Mouse (Mus musculus) forebrain, postnatal 0 days (tissue): Measurements from ENCODE around the gene Ncan. TPM values are rescaled to one million over a fixed set of nuclear protein-coding genes. Genes with fewer than 3 reads are reported as not detected.

Experiments used
- ATAC-seq: fragments of 200-750 bp; cut with Nextera tagmentation; 2 replicates; pipeline ENCODE4 v1.8.0; 2017; ENCODE audit warnings: mild to moderate bottlenecking, moderate library complexity
- DNase-seq: peaks from one replicate; pipeline ENCODE4 v3.0.0-alpha.2; 2015
- H3K27ac ChIP-seq: fragments of 300-500 bp; sonication (generic); 2 replicates; pipeline ENCODE4 v1.5.1; 2014; ENCODE audit warnings: low read depth, mild to moderate bottlenecking, antibody characterized with exemption, low read length, moderate library complexity, mixed read lengths
- H3K27me3 ChIP-seq: fragments of 300-500 bp; sonication (generic); 2 replicates; pipeline ENCODE4 v1.6.1; 2014; ENCODE audit warnings: mild to moderate bottlenecking, low read length, mixed read lengths; ENCODE audit not compliant: insufficient read depth
- H3K36me3 ChIP-seq: fragments of 300-500 bp; sonication (generic); 2 replicates; pipeline ENCODE4 v1.6.1; 2014; ENCODE audit warnings: mild to moderate bottlenecking, moderate library complexity; ENCODE audit not compliant: insufficient read depth
- H3K4me1 ChIP-seq: fragments of 300-500 bp; sonication (generic); 2 replicates; pipeline ENCODE4 v1.6.1; 2014; ENCODE audit warnings: antibody characterized with exemption; ENCODE audit not compliant: insufficient read depth
- H3K4me2 ChIP-seq: fragments of 300-500 bp; sonication (generic); 2 replicates; pipeline ENCODE4 v1.6.1; 2014; ENCODE audit warnings: low read depth, mild to moderate bottlenecking, moderate library complexity
- H3K4me3 ChIP-seq: fragments of 300-500 bp; sonication (generic); 2 replicates; pipeline ENCODE4 v1.5.1; 2014; ENCODE audit warnings: low read depth, low read length, mixed read lengths
- H3K9ac ChIP-seq: fragments of 300-500 bp; sonication (generic); 2 replicates; pipeline ENCODE4 v1.6.1; 2014; ENCODE audit warnings: mild to moderate bottlenecking
- H3K9me3 ChIP-seq: fragments of 300-500 bp; sonication (generic); 2 replicates; pipeline ENCODE4 v1.6.1; 2016; ENCODE audit warnings: low read length
- CTCF ChIP-seq: sonication (generic); IDR thresholded peaks from 2 replicates; pipeline ENCODE4 v1.5.1; 2016; ENCODE audit warnings: antibody characterized with exemption, control low read depth, low read depth
- WGBS: fragments of 180-500 bp; shearing (Covaris S2); extraction: QIAGEN DNeasy Blood & Tissue Kit; methylation state at CpG from one replicate; pipeline ENCODE4 v1.1.7; 2014; 5-methylcytosine and 5-hydroxymethylcytosine counted together
- polyA plus RNA-seq: library from polyadenylated mRNA; unstranded; fragments of >200 nt; fragmentation: Nextera tagmentation; extraction: Ambion mirVana; gene quantifications from 2 replicates; pipeline ENCODE4 v1.2.1, GENCODE M21; 2015
- total RNA-seq: library from RNA; depleted of rRNA; stranded (reverse); fragments of >200 nt; gene quantifications from 2 replicates; pipeline ENCODE4 v1.2.3, GENCODE M21; 2014

Ncan gene
- total and polyA plus RNA-seq, 2 experiments from 2014 or later: 209 to 372 TPM

DNA sequence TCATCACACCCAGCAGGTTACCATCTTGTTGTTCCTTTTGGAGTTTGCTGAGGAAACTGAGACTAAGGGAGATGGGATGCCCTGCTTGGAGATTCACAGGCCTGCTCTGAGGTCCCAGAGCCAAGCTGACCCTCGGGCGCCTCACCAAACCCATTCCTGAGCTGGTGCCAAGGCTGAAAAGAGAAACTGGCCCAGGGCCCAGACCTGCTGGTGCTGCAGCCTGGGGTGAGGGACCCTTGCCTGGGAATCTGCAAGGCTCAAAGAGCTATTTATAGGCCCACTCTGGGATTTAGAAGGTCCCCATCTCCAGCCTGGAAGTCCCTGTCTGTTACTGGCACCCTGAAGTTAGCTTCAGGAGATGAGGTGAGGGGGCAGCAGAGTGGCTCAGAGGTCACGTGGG, 7.8 kb upstream of the Ncan start:
- H3K9ac ChIP-seq: no peak overlapping the region

DNA sequence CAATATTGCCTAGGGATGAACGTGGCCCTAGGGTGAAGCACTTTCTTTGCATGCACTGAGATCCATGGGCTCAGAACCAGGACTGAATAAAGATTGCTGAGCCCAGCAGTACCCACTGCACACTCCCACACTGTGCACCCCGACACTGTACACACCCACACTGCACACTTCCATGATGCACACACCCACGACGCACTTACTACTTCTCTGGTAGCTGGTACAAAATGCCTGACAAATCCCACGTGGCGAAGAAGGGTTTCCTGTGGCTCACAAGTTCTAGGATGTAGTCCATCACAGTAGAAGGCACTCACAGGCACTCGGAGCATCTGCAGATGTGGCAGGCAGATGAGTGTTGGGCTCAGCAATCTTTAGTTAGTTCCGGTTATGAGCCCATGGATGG, 4.3 kb upstream of the Ncan start:
- ATAC-seq: no peak
- Histone ChIP-seq H3K4me2 (no peak overlapping the region), H3K4me1 (no peaks in the 10 kb centered on the region), H3K9me3 (no peaks in the 10 kb centered on the region), H3K36me3 (no peaks in the 10 kb centered on the region), H3K9ac (no peak overlapping the region), H3K27ac (no peak overlapping the region), H3K4me3 (no peak overlapping the region), H3K27me3 (no peaks in the 10 kb centered on the region)
- 69% methylated on average over 8 of the region's 8 CpGs for WGBS
- no peak for TF ChIP-seq CTCF
- DNase-seq: no peak

More for the DNA sequence above, 7.8 kb upstream of the Ncan start:
- no peak for TF ChIP-seq CTCF
- H3K4me2 ChIP-seq: no peak overlapping the region
- ATAC-seq (0 out of 2 replicates have a peak, but pooled peaks have one; percentile 1), DNase-seq (peak; percentile 76)
- 0 out of 2 replicates have a peak, but pooled peaks cover 5% of the 10 kb centered on the region for H3K36me3 ChIP-seq
- H3K9me3 ChIP-seq: no peaks in the 10 kb centered on the region
- peak overlapping the region; percentile 72 for H3K27ac ChIP-seq
- H3K4me1 ChIP-seq: peaks cover 3% of the 10 kb centered on the region; the same call in 1 of the 2 replicates
- 30% methylated on average over 3 of the region's 3 CpGs for WGBS
- no peaks in the 10 kb centered on the region for H3K27me3 ChIP-seq
- no peak overlapping the region for H3K4me3 ChIP-seq

DNA sequence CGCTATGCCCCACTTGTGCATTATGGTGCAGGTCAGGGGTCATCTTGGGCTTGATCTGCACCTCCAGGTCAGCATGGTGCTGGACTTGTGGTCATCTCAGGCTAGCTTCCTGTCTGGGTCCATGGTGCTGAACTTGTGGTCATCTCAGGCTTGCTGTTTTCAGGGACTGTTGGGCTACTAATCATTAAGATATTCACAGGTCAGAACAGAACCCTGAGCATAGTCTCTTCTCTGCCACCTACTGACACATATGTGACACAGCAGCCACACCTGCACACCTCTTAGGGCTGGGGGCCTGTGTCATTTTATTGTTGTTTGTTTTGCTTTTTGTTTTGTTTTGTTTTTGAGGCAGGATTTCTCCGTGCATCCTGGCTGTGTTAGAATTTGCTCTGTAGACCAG, 2.2 kb upstream of the Ncan start:
- no peak overlapping the region for H3K4me2 ChIP-seq
- ATAC-seq (no peak), DNase-seq (no peak)
- no peaks in the 10 kb centered on the region for H3K36me3 ChIP-seq
- H3K27me3 ChIP-seq: no peaks in the 10 kb centered on the region
- H3K9ac ChIP-seq: no peak overlapping the region
- H3K4me1 ChIP-seq: peaks cover 2% of the 10 kb centered on the region; the same call in 1 of the 2 replicates
- H3K4me3 ChIP-seq: no peak overlapping the region
- WGBS: 54% methylated on average over 2 of the region's 2 CpGs
- peak; percentile 53 for TF ChIP-seq CTCF
- H3K27ac ChIP-seq: no peak overlapping the region
- H3K9me3 ChIP-seq: no peaks in the 10 kb centered on the region

DNA sequence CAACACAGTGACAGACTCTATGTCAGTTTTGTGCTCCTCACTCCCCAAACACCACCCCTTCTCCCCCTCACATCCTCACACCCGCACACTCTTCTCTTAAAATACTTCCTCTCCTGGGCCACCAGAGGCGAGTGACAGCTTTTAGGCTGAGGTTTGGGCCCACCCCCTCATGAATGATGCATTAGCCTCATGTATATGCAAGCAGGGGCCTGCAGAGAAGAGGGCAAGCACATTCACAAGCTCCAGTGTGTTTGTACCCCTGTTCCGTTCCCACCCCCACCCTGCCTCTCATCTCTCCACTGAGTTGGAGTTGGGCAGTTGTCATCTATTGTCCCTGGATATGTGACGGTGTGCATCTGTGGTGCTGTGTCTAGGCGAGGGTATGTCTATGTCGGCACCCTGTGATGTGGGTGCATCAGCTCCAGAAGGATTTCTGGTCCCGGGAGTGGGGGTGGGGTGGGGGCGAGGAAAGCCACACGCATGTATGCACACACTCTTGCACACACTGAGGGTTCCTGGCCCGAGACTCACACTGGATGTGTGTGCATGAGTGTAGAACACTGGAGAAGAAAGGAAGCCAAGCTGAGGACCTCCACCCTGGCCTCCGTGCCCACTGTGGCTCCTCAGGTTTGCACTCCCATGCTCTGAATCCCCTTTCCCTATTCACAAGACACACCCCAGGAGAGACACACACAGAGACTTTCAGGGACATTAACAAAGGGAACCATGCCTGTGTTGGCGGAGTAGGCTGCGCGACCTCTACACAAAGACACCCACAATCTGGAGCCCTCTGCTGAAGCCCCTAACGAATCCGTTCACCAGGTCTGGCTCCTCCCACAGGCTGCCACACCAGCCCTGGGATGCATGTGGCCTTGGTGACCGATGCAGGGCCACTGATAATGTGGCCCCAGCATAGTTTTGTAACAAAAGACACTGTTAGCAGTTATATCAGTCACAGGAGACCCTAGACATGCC, 1.7 kb downstream of the Ncan start:
- Histone ChIP-seq H3K9me3 (no peaks in the 10 kb centered on the region), H3K36me3 (peaks cover 27% of the 10 kb centered on the region), H3K4me3 (peak overlapping the region; percentile 65), H3K9ac (peak overlapping the region; percentile 81), H3K27me3 (no peaks in the 10 kb centered on the region), H3K27ac (peak overlapping the region; percentile 98), H3K4me1 (peaks cover 13% of the 10 kb centered on the region; the same call in 1 of the 2 replicates), H3K4me2 (peak overlapping the region; percentile 79)
- WGBS: 2% methylated on average over 17 of the region's 17 CpGs
- DNase-seq: peak; percentile 90
- peak; percentile 93 for ATAC-seq
- peak; percentile 61 for TF ChIP-seq CTCF

DNA sequence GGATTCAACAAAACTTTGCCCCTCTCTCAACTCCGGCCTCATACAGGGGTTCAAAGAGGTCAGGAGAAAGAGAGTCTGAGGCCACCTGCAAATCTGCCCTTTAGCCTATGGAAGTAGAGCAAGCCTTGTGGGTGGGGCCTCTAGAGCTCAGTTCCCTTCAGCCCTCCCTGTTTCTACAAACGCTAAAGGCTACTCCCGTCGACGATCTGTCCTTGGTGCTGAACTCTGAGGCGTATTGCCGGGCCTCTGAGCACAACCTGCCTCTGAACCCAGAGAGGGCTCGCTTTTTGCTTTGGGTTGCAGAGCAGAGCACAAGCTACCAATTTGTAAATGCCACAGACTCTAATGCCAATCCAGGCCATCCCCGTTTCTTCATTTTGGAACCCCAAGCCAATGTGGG, 3.1 kb downstream of the Ncan start:
- H3K4me3 ChIP-seq: peak overlapping the region; percentile 65; the same call in 1 of the 2 replicates
- H3K9me3 ChIP-seq: no peaks in the 10 kb centered on the region
- H3K4me1 ChIP-seq: peaks cover 13% of the 10 kb centered on the region; the same call in 1 of the 2 replicates
- H3K27ac ChIP-seq: peak overlapping the region; percentile 29
- ATAC-seq: no peak
- 7% methylated on average over 9 of the region's 9 CpGs for WGBS
- no peak for TF ChIP-seq CTCF
- H3K36me3 ChIP-seq: peaks cover 39% of the 10 kb centered on the region
- DNase-seq: no peak
- H3K27me3 ChIP-seq: no peaks in the 10 kb centered on the region
- peak overlapping the region; percentile 39; the same call in 1 of the 2 replicates for H3K9ac ChIP-seq
- H3K4me2 ChIP-seq: peak overlapping the region; percentile 79

DNA sequence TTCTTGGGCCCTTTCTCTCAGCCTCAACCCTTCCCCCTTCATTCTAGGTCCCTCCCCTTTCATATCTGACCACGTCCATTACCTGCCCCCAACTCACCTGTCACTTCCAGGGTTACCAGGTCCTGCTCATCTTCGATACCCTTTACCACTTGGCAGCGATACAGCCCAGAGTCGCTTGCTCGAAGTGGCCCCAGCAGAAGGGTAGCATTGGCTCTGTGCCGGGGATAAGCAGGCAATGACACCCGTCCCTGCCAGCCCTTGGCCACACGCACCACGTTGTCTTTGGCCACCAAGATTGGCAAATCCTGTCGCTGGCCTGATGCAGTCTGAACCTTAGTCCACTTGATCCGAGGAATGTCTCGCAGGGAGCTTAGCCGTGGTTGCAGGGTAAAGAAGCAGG, 5.8 kb downstream of the Ncan start:
- Histone ChIP-seq H3K9me3 (no peaks in the 10 kb centered on the region), H3K4me2 (no peak overlapping the region), H3K9ac (no peak overlapping the region), H3K36me3 (peaks cover 67% of the 10 kb centered on the region), H3K27me3 (no peaks in the 10 kb centered on the region), H3K4me1 (peaks cover 13% of the 10 kb centered on the region; the same call in 1 of the 2 replicates), H3K27ac (no peak overlapping the region), H3K4me3 (no peak overlapping the region)
- DNase-seq (no peak), ATAC-seq (no peak)
- TF ChIP-seq CTCF: no peak
- 67% methylated on average over 13 of the region's 13 CpGs for WGBS

DNA sequence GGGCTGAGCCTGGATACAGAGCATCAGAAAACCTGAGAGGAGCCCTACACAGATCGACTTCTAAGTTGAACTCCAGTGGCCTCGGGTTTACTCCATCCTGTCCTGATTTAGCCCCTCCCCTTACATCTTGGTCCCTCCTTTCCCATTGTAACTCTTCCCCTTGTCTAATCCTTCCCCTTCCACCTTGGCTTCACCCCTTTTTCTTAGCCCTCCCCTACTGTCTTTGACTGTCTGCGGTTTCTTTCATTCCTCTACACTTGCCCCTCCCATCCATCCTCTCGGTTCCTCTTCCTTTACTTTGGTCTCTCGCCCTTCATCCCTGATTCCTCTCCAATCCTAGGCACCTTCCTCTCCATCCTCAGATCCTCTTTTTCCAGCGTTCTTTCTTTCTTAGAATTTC, 6.2 kb downstream of the Ncan start:
- no peak for ATAC-seq
- 34% methylated on average over 6 of the region's 6 CpGs for WGBS
- H3K36me3 ChIP-seq: peaks cover 71% of the 10 kb centered on the region
- no peaks in the 10 kb centered on the region for H3K27me3 ChIP-seq
- H3K9me3 ChIP-seq: no peaks in the 10 kb centered on the region
- no peak overlapping the region for H3K27ac ChIP-seq
- peaks cover 13% of the 10 kb centered on the region; the same call in 1 of the 2 replicates for H3K4me1 ChIP-seq
- no peak for TF ChIP-seq CTCF
- no peak overlapping the region for H3K9ac ChIP-seq
- no peak for DNase-seq
- H3K4me3 ChIP-seq: no peak overlapping the region
- no peak overlapping the region for H3K4me2 ChIP-seq
